Mouse (Mus musculus): ENCODE measurements at regions not wholly inside any gene's neighbourhood (a gene's known extent, or its start where the extent isn't known, plus 50 kb on each side); places are given as distances from the start of the nearest gene placed in this dataset.

DNA sequence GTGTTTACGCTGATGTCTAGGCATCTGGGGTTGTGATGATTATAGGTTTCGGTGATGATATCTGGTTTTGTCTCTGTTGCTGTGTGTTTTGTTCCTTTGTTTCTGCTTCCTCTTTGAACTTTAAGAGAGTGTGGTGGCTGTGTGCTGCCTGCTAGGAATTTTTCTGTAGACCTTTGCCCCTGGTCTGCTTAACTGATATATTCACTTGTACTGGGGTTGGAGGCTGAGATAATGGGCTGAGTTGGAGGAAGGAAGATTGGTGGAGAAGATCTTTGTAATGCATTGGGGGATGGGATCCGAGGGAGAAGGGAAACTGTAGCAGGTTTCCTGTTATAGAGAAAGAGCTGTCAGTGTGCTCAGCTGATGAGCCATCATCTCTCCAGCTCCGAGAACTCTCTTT, 55.8 kb downstream of the Mid1ip1 start:
- ChIA-PET CTCF (no interaction called here), POLR2A (no interaction called here)

GRCm38 (mm10) chrX:10775714-10776515, 61.1 kb downstream of the Mid1ip1 start:
- CTCF ChIA-PET, result no interaction called here
- POLR2A ChIA-PET, result no interaction called here

DNA sequence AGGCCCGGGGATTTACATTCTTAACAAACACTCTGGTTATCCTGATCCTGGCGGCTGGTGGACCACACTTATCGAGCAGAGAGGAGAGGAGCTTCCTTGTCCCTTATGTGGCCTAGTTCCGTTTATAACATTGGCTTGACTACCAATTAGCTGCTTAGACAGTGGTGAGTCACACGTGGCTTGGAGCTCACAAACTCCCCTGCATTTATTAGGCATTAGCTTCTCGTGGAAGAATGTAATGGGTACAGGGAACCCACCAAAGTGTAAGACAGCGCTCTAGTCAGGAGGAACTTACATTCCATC, 61.7 kb downstream of the Mid1ip1 start:
- CTCF ChIA-PET, result no interaction called here
- POLR2A ChIA-PET, result no interaction called here

DNA sequence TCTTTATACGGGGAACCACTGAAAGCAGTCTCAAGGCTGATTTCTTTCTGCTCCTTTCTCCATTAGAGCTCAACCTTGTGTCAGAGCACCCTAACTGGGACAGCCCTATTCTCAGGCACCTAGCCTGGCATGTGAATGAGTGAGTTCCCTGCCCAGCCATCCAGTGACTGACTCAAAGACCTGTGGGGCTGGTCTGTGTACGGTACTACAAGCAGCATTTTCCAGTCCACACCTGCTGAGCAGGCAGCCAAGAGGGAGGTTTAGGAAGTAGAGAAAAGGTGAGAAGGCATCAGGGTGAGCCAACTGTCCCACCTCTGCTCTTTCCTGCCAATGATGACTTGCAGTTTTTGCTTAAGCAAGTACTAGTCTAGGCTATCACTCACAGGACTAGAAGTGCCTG, 63.2 kb downstream of the Mid1ip1 start:
- ChIA-PET CTCF (no interaction called here), POLR2A (interaction anchor here in 1 of 4 experiments (1.2 kb wide), 1 partner anchor 63 kb away, joined by 3 read pairs; the partner anchor contains the start of gene Mid1ip1)

DNA sequence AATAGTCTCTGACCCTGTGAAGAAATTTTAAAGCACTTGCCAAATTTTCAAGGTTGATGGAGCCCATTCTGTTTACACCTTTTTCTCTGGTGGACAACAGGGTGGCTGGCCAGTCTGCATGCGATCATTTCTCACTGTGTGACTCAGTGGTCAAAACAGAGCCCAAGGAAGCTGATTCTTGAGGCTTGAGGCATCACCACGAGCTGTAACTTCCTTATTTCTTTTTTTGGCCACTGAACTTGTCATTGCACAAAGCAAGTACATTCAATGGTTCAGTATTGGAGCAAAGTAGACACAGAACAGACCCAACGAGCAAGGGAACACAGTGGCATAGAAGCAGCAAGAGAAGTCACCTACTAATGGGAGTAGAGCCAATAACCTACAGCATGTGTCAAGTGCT, 71.5 kb downstream of the Mid1ip1 start:
- ChIA-PET POLR2A (no interaction called here), CTCF (no interaction called here)

DNA sequence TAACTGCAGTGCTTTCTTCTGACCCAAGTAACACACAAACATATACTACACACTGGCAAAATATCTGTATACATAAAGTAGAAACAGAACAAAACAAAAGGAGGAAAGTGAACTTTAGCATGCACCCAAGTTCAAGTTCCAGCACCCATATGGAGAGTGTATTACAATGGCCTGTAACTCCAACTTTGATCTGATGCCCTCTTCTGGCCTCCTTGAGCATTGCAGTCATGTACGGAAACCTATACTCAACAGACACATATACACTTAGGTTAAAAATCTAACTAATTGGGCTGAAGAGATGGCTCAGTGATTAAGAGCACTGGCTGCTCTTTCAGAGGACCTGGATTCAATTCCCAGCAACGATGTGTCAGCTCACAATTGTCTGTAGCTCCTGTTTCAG, 72.2 kb downstream of the Mid1ip1 start:
- ChIA-PET POLR2A (no interaction called here), CTCF (interaction anchor here in 1 of 4 experiments (0.6 to 0.7 kb wide), 2 partner anchors 130 to 141 kb away, joined by 3 to 4 read pairs; no protein-coding TSS in a partner anchor)

GRCm38 (mm10) chrX:10820313-10820920, 105.6 kb downstream of the Mid1ip1 start:
- CTCF ChIA-PET, result no interaction called here
- POLR2A ChIA-PET, result no interaction called here

GRCm38 (mm10) chrX:10833681-10834080, 118.9 kb downstream of the Mid1ip1 start:
- ChIA-PET CTCF (no interaction called here), POLR2A (no interaction called here)

- ChIA-PET CTCF (no interaction called here), POLR2A (no interaction called here)
Observed at GRCm38 (mm10) chrX:10857089-10857488, 142.3 kb downstream of the Mid1ip1 start.

DNA sequence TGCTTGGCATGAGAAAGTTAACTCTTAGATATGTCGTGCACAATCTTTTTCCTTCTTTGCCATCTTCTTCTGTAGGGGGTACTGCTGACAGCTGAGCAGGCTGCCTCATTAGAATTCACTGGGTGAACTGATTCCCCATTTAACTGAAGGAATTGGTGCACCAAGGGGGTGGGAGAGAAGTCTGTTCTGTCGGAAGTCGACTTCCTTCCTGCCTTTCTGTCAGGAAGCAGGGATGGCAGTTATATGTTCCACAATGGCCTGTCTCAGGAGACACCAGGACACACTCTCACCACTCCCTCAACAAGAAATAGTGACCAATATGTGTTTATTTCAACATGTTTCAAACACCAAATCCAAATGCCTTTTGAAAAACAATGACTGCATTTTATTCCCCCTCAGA, 142.9 kb downstream of the Mid1ip1 start:
- ChIA-PET POLR2A (no interaction called here), CTCF (no interaction called here)

GRCm38 (mm10) chrX:10871613-10872012, 156.8 kb downstream of the Mid1ip1 start:
- ChIA-PET CTCF (no interaction called here), POLR2A (no interaction called here)

DNA sequence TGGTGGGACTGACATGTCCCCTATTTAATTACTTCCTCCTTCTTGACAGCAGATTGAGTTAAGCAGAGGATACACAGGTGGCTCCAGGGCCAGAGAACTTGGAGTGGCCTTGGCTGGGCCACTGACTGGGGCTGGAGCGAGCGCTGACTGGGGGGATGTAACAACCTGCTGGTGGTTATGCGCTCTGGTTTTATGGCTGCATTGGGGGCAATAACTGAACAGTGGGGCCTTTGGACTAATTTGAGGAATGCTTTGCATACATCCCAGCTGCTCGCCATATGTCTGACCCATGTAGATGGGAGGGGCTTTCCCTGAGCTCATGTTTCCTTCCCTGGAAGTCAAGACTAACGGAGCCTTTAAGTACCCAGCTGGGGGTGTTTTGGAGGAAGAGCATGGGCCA, 163.0 kb downstream of the Mid1ip1 start:
- ChIA-PET POLR2A (no interaction called here), CTCF (no interaction called here)

GRCm38 (mm10) chrX:10878922-10879321, 164.1 kb downstream of the Mid1ip1 start:
- CTCF ChIA-PET, result no interaction called here

DNA sequence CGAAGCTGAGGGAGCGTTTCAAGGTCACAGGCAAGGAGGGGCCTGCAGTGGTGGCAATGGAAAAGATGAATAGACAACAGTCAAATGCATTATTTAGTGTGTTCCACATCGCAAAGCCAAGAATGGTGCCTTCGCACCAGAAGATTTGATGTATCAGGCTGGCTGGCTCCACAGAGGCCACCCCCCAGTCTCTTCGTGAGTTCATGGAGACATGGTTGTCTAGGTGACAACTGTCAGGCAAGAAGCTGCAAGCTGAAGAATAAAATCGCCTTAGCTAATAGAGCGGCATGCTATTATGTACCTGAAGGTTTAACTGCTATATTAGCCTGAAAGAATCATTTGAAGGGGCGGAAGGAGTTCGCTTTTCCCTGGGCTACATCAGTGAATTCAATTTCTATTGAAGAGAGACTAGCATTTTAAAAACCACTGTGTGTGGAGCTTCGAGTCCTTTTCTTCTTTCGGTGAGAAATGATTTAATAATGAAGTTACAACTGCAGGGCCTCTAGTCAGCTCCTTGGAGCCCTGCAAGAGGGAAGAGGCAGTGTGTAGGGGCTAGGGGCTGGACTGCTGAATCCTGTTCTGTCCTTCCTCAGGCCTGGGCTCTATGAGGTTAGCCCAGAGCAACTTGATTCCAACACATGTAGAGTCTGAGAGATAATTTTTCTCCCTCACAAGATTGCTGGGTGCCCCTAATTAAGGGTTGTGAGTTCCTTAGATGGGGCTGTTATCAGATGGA, 169.1 kb downstream of the Mid1ip1 start:
- POLR2A ChIA-PET, result no interaction called here
- CTCF ChIA-PET, result no interaction called here

More at GRCm38 (mm10) chrX:10878922-10879321, 164.1 kb downstream of the Mid1ip1 start:
- POLR2A ChIA-PET, result no interaction called here

- POLR2A ChIA-PET, result no interaction called here
- CTCF ChIA-PET, result interaction anchor here in 1 of 4 experiments (0.5 kb wide), 1 partner anchor 195 kb away, joined by 6 read pairs; no protein-coding TSS in a partner anchor
Observed at GRCm38 (mm10) chrX:10892815-10893214, 178.0 kb downstream of the Mid1ip1 start.

GRCm38 (mm10) chrX:10896193-10896955, 181.6 kb downstream of the Mid1ip1 start:
- ChIA-PET CTCF (interaction anchor here in 1 of 4 experiments (0.5 kb wide), 1 partner anchor 1047 kb away, joined by 3 read pairs; the partner anchor contains the start of gene H2al3), POLR2A (no interaction called here)

DNA sequence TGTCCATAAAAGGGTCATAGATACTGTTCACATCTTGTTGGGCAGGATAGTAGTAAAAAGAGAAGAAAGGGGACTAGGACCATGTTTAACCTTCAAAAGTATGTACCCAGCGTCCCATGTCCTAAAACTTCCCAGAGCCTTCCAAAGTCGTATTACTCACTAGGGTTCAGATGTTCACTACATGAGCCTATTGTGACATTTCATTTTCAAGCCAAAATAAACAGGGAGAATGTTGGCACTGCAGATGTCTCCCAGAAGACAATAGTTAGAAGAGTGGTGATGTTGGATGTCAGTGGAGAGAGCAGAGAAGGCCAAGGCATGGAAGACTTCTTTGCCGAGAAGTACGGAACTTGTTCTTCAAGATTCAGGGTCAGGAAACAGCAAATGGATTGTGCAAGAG, 187.9 kb downstream of the Mid1ip1 start:
- ChIA-PET CTCF (no interaction called here), POLR2A (no interaction called here)

DNA sequence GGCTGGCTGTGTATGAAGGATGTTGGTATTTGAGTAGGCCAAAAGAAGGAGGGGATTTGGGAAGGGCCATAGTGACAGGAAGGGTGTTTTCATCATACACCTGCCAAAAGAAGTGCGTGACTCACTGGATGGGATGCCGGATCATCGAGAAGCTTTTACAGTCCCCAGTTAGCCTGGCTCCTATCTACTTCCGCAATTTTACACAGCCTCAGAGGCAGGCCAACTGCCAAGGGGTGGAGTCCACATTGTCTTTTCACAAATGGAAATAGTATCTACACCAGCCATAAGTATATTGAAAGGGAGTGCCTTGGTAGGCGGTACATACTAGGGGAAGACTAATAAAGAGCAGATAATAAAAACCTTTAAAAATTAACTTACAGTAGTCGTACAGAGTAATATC, 189.3 kb downstream of the Mid1ip1 start:
- ChIA-PET CTCF (no interaction called here), POLR2A (no interaction called here)

DNA sequence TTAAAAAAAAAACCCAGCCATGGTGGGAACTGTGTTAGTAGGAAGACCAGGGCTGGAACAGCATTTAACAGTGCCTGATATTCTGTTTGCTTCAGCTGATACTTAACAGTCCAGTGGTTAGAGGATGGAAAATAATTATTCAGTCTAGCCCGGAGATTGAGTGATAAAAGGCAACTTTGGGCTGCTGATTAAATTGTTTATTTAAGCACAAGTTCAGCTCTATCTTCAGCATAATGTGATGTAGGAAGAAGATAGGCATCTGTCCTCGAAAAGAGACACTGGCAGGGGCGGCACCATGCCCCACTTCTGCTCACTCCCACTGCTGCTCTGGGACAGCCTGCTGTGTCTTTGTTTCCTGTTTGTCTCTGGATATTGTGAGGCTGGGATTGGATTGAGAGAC, 190.1 kb downstream of the Mid1ip1 start:
- CTCF ChIA-PET, result no interaction called here
- POLR2A ChIA-PET, result no interaction called here
